Mouse (Mus musculus) hindbrain, postnatal 0 days (tissue): ENCODE results near the gene Cdc42. TPM values are rescaled to one million over a fixed set of nuclear protein-coding genes. Genes with fewer than 3 reads are reported as not detected.

Experiments used
- ATAC-seq: fragments of 200-750 bp; cut with Nextera tagmentation; 2 replicates; pipeline ENCODE4 v1.8.0; 2017; ENCODE audit warnings: mild to moderate bottlenecking, moderate TSS enrichment, moderate library complexity
- DNase-seq: peaks from one replicate; pipeline ENCODE4 v3.0.0-alpha.2; 2015; ENCODE audit warnings: low spot score
- H3K27ac ChIP-seq: fragments of 300-500 bp; sonication (generic); 2 replicates; pipeline ENCODE4 v1.5.1; 2014; ENCODE audit warnings: mild to moderate bottlenecking
- H3K27me3 ChIP-seq: fragments of 300-500 bp; sonication (generic); 2 replicates; pipeline ENCODE4 v1.6.1; 2014; ENCODE audit warnings: low read length, mixed read lengths; ENCODE audit not compliant: insufficient read depth
- H3K36me3 ChIP-seq: fragments of 300-500 bp; sonication (generic); 2 replicates; pipeline ENCODE4 v1.6.1; 2014; ENCODE audit warnings: low read length, mixed read lengths; ENCODE audit not compliant: insufficient read depth
- H3K4me1 ChIP-seq: fragments of 300-500 bp; sonication (generic); 2 replicates; pipeline ENCODE4 v1.6.1; 2014; ENCODE audit warnings: antibody characterized with exemption, low read length, mixed read lengths; ENCODE audit not compliant: insufficient read depth
- H3K4me2 ChIP-seq: fragments of 300-500 bp; sonication (generic); 2 replicates; pipeline ENCODE4 v1.6.1; 2014; ENCODE audit warnings: low read depth, mild to moderate bottlenecking, low read length, moderate library complexity, mixed read lengths
- H3K4me3 ChIP-seq: fragments of 300-500 bp; sonication (generic); 2 replicates; pipeline ENCODE4 v1.5.1; 2014; ENCODE audit warnings: low read length
- H3K9ac ChIP-seq: fragments of 300-500 bp; sonication (generic); replicated peaks from 2 replicates; pipeline ENCODE4 v1.6.1; 2014; ENCODE audit warnings: mild to moderate bottlenecking, low read length, moderate library complexity, mixed read lengths
- H3K9me3 ChIP-seq: fragments of 300-500 bp; sonication (generic); 2 replicates; pipeline ENCODE4 v1.6.1; 2016; ENCODE audit warnings: low read length, mixed read lengths
- CTCF ChIP-seq: IDR thresholded peaks from 2 replicates; pipeline ENCODE4 v1.5.1; 2016; ENCODE audit warnings: antibody characterized with exemption, control low read depth, low read depth
- WGBS: fragments of 180-500 bp; shearing (Covaris S2); extraction: QIAGEN DNeasy Blood & Tissue Kit; methylation state at CpG from one replicate; pipeline ENCODE4 v1.1.7; 2014; 5-methylcytosine and 5-hydroxymethylcytosine counted together
- polyA plus RNA-seq: library from polyadenylated mRNA; unstranded; fragments of >200 nt; fragmentation: Nextera tagmentation; extraction: Ambion mirVana; gene quantifications from 2 replicates; pipeline ENCODE4 v1.2.1, GENCODE M21; 2015
- total RNA-seq: library from RNA; depleted of rRNA; stranded (reverse); fragments of >200 nt; gene quantifications from 2 replicates; pipeline ENCODE4 v1.2.3, GENCODE M21; 2014; rRNA removed

Gene Cdc42
- total and polyA plus RNA-seq, 2 experiments from 2014 or later, result 394 to 1,049 TPM

DNA sequence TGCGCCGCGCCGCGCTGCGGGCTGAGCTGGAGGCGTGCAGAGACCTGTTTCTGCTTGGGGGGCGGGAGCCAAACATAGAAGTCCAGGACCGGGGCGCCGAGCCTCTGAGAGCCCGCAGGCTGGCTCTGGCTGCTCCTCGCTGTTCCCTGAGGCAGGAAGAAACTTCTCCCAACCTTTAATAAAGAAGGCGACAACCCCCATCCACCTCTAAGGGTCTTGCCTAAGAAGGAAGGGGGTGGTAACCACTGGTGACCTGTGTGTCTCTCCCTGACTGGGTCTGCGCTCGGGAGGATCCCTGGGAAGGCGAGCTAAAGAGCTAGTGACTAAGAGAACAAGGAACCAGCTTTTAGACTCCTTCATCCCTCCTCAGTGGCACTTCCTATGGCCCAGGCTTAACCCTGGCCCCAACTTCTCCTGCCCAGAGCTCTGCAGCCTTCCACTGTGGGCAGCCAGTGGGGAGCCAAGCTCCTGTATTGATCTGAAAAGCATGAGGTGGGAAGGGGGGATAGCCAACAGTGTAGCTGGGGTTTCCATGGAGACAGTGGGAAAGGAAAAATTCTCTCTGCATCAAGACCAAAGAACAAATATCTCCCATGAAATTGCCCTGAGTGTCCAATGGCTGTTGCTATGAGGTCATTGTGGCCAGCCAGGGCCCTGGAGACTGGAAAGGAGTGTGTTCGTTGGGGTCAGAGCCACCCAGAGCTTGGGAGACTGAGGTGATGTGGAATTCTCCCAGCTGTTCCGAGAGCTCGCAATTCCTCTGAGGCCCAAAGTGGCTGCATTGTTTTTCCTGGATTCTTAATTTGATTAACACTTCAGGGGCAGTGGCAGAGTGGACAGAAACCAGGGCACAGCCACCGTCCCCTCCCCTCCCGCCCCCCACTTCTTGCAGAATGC, 79.1 kb downstream of the Cdc42 start:
- H3K9me3 ChIP-seq, result no peaks in the 10 kb centered on the region
- no peak for TF ChIP-seq CTCF
- H3K4me1 ChIP-seq, result peaks cover 10% of the 10 kb centered on the region; the same call in 1 of the 2 replicates
- H3K27me3 ChIP-seq, result peaks cover 14% of the 10 kb centered on the region
- no peaks in the 10 kb centered on the region for H3K36me3 ChIP-seq
- DNase-seq (peak; percentile 43), ATAC-seq (peak; percentile 25; the same call in 1 of the 2 replicates)
- H3K9ac ChIP-seq, result peak overlapping the region; percentile 48; the same call in 1 of the 2 replicates
- peak overlapping the region; percentile 83 for H3K4me2 ChIP-seq
- H3K27ac ChIP-seq, result no peak overlapping the region
- 3% methylated on average over 22 of the region's 22 CpGs for whole genome bisulfite sequencing
- H3K4me3 ChIP-seq, result peak overlapping the region; percentile 52

DNA sequence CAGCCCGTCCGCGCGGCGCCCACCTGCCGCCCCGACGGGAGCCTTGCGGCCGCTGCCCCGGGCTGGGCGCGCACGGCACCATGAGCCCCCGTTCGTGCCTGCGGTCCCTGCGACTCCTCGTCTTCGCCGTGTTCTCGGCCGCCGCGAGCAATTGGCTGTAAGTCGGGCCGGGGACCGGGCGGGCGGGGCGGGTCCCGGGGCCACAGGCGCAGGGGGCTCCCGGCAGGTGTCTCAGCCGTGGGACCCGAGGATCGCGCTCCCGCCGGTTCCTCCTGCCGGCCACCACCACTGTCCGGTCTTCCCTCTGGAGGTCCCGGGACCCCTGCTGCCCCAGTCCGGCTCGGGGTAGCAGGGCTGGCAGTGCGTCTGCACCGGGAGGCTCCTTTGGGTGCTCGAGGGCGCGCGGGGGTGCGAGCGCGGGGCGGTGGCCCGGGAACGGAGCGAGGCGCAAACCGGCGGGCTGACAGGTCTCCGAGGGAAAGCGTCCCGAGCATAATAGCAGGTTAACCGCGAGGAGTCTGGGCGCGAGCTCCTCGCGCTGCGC, 79.8 kb downstream of the Cdc42 start:
- no peak for DNase-seq
- peak overlapping the region; percentile 83 for H3K4me2 ChIP-seq
- H3K9ac ChIP-seq, result peak overlapping the region; percentile 48
- H3K9me3 ChIP-seq, result no peaks in the 10 kb centered on the region
- H3K36me3 ChIP-seq, result no peaks in the 10 kb centered on the region
- H3K27me3 ChIP-seq, result peaks cover 9% of the 10 kb centered on the region
- H3K4me1 ChIP-seq, result peaks cover 10% of the 10 kb centered on the region; the same call in 1 of the 2 replicates
- WGBS, result under 1% methylated on average over 49 of the region's 71 CpGs
- no peak for TF ChIP-seq CTCF
- H3K4me3 ChIP-seq, result peak overlapping the region; percentile 52
- no peak overlapping the region for H3K27ac ChIP-seq
- no peak for ATAC-seq

DNA sequence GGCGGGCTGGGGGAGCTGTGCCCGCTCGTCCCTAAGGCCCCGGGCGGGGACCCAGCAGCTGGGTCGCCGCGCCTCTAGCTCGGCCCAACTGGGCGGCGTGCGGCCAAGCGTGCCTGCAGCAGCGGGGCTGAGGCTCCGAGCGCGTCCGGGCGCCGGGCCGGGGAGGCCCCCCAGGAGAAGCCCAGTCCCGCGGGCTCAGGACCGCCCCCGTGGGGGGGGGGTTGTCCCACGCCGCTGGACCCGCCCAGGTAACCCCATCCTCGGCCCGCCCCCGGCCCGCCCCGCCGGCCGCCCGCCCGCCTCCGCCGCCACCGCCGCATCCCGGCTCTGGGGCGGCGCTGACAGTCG, 80.4 kb downstream of the Cdc42 start, which contains the start of gene Wnt4:
TSS of gene Wnt4 (plus strand) at position 324 of the 348 bp plus-strand sequence.
- H3K4me3 ChIP-seq, result peak within 1 kb of the TSS; percentile 52
- peaks cover 10% of the 10 kb centered on the region; the same call in 1 of the 2 replicates for H3K4me1 ChIP-seq
- DNase-seq (peak; percentile 75), ATAC-seq (peak; percentile 73)
- under 1% methylated on average over 15 of the region's 45 CpGs for WGBS
- peaks cover 9% of the 10 kb centered on the region for H3K27me3 ChIP-seq
- peak within 1 kb of the TSS; percentile 48 for H3K9ac ChIP-seq
- no peak for TF ChIP-seq CTCF
- H3K9me3 ChIP-seq, result no peaks in the 10 kb centered on the region
- peak within 1 kb of the TSS; percentile 83 for H3K4me2 ChIP-seq
- no peaks in the 10 kb centered on the region for H3K36me3 ChIP-seq
- no peak within 1 kb of the TSS for H3K27ac ChIP-seq

GRCm38 (mm10) chr4:137276443-137277165, 80.9 kb downstream of the Cdc42 start:
- WGBS, result 3% methylated on average over 46 of the region's 46 CpGs
- Histone ChIP-seq H3K9me3 (no peaks in the 10 kb centered on the region), H3K4me1 (peaks cover 10% of the 10 kb centered on the region; the same call in 1 of the 2 replicates), H3K27me3 (peaks cover 9% of the 10 kb centered on the region), H3K36me3 (no peaks in the 10 kb centered on the region), H3K9ac (peak overlapping the region; percentile 48; the same call in 1 of the 2 replicates), H3K4me2 (peak overlapping the region; percentile 83), H3K27ac (no peak overlapping the region), H3K4me3 (peak overlapping the region; percentile 52)
- ATAC-seq (0 out of 2 replicates have a peak, but pooled peaks have one; percentile 5), DNase-seq (no peak)
- no peak for TF ChIP-seq CTCF

DNA sequence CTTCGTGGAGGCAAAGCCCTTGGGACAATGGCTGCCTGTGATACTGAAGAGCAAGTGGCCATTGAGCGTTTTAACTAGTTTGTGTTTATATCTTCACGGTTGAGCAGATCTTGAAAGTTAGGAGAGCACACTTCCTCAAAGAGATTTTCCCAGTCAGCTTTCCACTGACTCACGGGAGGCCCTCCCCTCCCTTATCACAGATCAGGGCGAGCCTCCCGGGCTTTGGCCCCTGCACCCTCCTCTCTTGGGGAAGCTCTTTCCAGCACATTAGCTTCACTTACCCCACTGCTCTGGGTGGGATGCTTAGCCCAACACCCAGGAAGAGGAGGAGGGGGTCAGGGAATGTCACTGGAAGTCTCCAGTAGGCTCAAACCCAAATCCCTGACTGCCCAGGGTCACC, 83.2 kb downstream of the Cdc42 start:
- no peak overlapping the region for H3K27ac ChIP-seq
- H3K9me3 ChIP-seq, result no peaks in the 10 kb centered on the region
- H3K4me3 ChIP-seq, result no peak overlapping the region
- H3K9ac ChIP-seq, result no peak overlapping the region
- WGBS, result 11% methylated on average over 6 of the region's 6 CpGs
- peaks cover 9% of the 10 kb centered on the region for H3K27me3 ChIP-seq
- ATAC-seq, result no peak
- no peaks in the 10 kb centered on the region for H3K36me3 ChIP-seq
- H3K4me1 ChIP-seq, result peaks cover 10% of the 10 kb centered on the region; the same call in 1 of the 2 replicates
- no peak for TF ChIP-seq CTCF
- DNase-seq, result no peak
- no peak overlapping the region for H3K4me2 ChIP-seq

GRCm38 (mm10) chr4:137271856-137272255, 85.7 kb downstream of the Cdc42 start:
- Histone ChIP-seq H3K9ac (no peak overlapping the region), H3K4me3 (no peak overlapping the region), H3K27ac (no peak overlapping the region), H3K27me3 (peaks cover 6% of the 10 kb centered on the region), H3K4me1 (no peaks in the 10 kb centered on the region), H3K4me2 (no peak overlapping the region), H3K9me3 (no peaks in the 10 kb centered on the region), H3K36me3 (no peaks in the 10 kb centered on the region)
- no peak for TF ChIP-seq CTCF
- 73% methylated on average over 8 of the region's 8 CpGs for WGBS
- no peak for ATAC-seq
- no peak for DNase-seq

Other genes with a start within 250 kb of the Cdc42 start
- gene Wnt4, start 80.2 kb downstream of the Cdc42 start, total RNA-seq, result 3.1 and 3.8 TPM in 2 replicates
- gene Wnt4, start 80.2 kb downstream of the Cdc42 start, polyA plus RNA-seq, result 3.2 and 3.4 TPM in 2 replicates
- gene Cela3a, start 52.1 kb upstream of the Cdc42 start, total RNA-seq, result not detected in 2 replicates
- not detected in 2 replicates for gene Cela3a, start 52.1 kb upstream of the Cdc42 start, polyA plus RNA-seq
- not detected in 2 replicates for gene Cela3b, start 72.8 kb upstream of the Cdc42 start, total RNA-seq
- not detected in 2 replicates for gene Cela3b, start 72.8 kb upstream of the Cdc42 start, polyA plus RNA-seq
- gene 1700013G24Rik, start 95.6 kb upstream of the Cdc42 start, total RNA-seq, result not detected in 2 replicates
- not detected in 2 replicates for gene 1700013G24Rik, start 95.6 kb upstream of the Cdc42 start, polyA plus RNA-seq
- 37.8 and 39.2 TPM in 2 replicates for gene Hspg2, start 111.0 kb upstream of the Cdc42 start, total RNA-seq
- gene Hspg2, start 111.0 kb upstream of the Cdc42 start, polyA plus RNA-seq, result 3.5 and 3.7 TPM in 2 replicates
- gene Ldlrad2, start 216.8 kb upstream of the Cdc42 start, total RNA-seq, result not detected in 2 replicates
- gene Ldlrad2, start 216.8 kb upstream of the Cdc42 start, polyA plus RNA-seq, result 0.40 TPM in 1 of 2 replicates, not detected in the other
- 61.8 and 63.8 TPM in 2 replicates for gene Usp48, start 236.0 kb upstream of the Cdc42 start, total RNA-seq
- 43.9 and 45.6 TPM in 2 replicates for gene Usp48, start 236.0 kb upstream of the Cdc42 start, polyA plus RNA-seq